Mouse (Mus musculus) spleen, postnatal 10 days (tissue): ENCODE results near the gene Dock4.
"Not testable (repeated sequence)": the region's sequence is repeated elsewhere in the genome, so short reads cannot be mapped to it uniquely, and the experiment has no call there.

ENCODE experiments used
- DNase-seq, 2 experiments: peaks; one replicate each; pipeline ENCODE4 v3.0.0; 2021 to 2022; ENCODE audit warnings: low spot score in 2 of 2

Dock4 gene

GRCm38 (mm10) chr12:40873267-40873666 is 427.5 kb downstream of the Dock4 start:
- not testable (repeated sequence) for DNase-seq

DNA sequence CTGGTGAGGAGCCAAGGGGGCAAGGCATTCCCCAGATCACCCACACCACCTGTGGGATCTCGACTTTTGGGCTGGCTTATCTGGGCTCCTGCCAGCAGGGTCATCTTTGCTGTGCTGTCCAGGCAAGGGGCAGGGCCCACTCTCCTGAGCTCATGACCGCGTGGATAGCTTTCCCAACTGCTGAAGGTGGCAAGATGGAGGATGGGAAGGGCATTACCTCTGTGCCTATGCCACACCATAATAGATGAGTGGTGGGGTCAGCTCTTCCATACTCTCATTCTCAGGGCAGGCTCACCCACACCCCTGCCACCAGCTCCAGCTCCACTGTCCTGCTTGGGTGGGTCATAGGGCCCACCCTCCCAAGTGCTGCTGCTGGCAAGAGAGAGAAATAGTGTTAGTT is 439.2 kb downstream of the Dock4 start:
- no peak for DNase-seq

DNA sequence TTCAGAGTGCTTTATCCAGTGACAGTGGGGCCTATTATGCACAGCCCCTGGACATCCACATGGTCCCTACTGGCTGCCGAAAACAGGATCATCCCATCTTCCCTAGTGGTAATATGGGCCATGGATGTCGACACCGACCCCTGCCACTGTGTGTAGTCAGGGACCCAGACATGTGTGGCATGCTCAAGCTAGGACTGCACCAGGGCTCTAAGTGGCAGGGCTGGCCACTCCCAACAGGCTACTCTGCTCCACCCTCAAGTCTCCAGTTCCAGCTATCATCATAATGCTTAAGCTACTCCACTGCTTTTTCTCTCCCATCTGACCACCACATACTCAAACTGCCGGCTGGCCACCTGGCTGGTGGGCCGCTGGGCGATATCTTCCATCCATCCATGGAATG is 439.6 kb downstream of the Dock4 start:
- DNase-seq = no peak

DNA sequence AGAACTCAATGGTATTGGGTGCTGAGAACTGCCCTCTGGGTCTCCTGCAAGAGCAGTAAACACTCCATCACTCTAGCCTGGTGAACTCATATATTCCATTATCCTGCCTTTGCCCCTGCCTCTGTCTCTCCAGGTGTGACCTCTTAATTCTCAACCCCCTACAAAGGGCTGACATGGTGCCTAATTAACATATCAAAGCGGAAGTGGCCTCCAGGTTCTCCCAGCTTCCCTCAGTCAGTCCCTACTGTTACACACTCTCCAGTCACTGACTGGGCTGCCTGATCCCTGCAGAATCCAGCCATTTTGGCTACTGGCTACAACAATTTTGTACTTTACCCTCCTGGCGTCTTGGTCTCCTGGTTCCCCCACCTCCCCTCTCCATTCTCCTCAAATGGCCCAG is 441.7 kb downstream of the Dock4 start:
- DNase-seq = no peak

GRCm38 (mm10) chr12:40888261-40888791 is 442.6 kb downstream of the Dock4 start:
- peak in 1 of 2 experiments; percentile 46 for DNase-seq

- DNase-seq = no peak
Measured at GRCm38 (mm10) chr12:40888829-40889228, 443.1 kb downstream of the Dock4 start.

- no peak for DNase-seq
Measured at GRCm38 (mm10) chr12:40889534-40889933, 443.8 kb downstream of the Dock4 start.

DNA sequence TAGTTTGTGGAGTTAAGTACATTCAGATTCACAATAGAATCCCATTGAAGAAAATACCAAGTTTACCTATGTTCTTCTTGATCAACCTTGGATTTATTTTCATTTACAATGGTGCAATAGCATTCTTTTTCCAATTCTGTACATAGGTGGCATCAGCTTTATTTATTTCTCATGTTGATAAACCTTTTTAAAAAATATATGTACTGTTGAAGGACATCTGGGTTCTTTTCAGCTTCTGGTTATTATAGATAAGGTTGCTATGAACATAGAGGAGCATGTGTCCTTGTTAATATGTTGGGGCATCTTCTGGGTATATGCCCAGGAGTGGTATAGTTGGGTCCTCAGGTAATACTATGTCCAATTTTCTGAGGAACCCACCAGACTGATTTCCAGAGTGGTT is 445.4 kb downstream of the Dock4 start:
- DNase-seq = no peak

- no peak for DNase-seq
Measured at GRCm38 (mm10) chr12:40893741-40894140, 448.0 kb downstream of the Dock4 start.

GRCm38 (mm10) chr12:40894695-40895094 is 448.9 kb downstream of the Dock4 start:
- DNase-seq = no peak
